Mouse (Mus musculus) lung, embryonic 14.5 days (tissue): Measurements from ENCODE around the gene Bnc2. TPM values are rescaled to one million over a fixed set of nuclear protein-coding genes. Genes with fewer than 3 reads are reported as not detected.
A peak's percentile ranks its signal among the peaks of the same experiment; 100 is the strongest.

Source experiments
- ATAC-seq: fragments of 200-750 bp; cut with Nextera tagmentation; 2 replicates; pipeline ENCODE4 v1.8.0; 2017; ENCODE audit warnings: mild to moderate bottlenecking, moderate TSS enrichment, moderate library complexity; ENCODE audit not compliant: insufficient read depth
- DNase-seq: peaks from one replicate; pipeline ENCODE4 v3.0.0-alpha.2; 2015
- H3K27ac ChIP-seq: fragments of 300-500 bp; sonication (generic); 2 replicates; pipeline ENCODE4 v1.5.1; 2014; ENCODE audit warnings: low read depth, mild to moderate bottlenecking, moderate library complexity
- H3K27me3 ChIP-seq: fragments of 300-500 bp; sonication (generic); 2 replicates; pipeline ENCODE4 v1.6.1; 2014; ENCODE audit warnings: low read length, control low read depth; ENCODE audit not compliant: insufficient read depth
- H3K36me3 ChIP-seq: fragments of 300-500 bp; sonication (generic); 2 replicates; pipeline ENCODE4 v1.6.1; 2014; ENCODE audit warnings: control low read depth; ENCODE audit not compliant: insufficient read depth
- H3K4me1 ChIP-seq: fragments of 300-500 bp; sonication (generic); 2 replicates; pipeline ENCODE4 v1.6.1; 2014; ENCODE audit warnings: antibody characterized with exemption, control low read depth; ENCODE audit not compliant: insufficient read depth
- H3K4me2 ChIP-seq: fragments of 300-500 bp; sonication (generic); 2 replicates; pipeline ENCODE4 v1.6.1; 2014; ENCODE audit warnings: mild to moderate bottlenecking
- H3K4me3 ChIP-seq: fragments of 300-500 bp; sonication (generic); 2 replicates; pipeline ENCODE4 v1.5.1; 2014; ENCODE audit warnings: low read depth, low read length
- H3K9ac ChIP-seq: fragments of 300-500 bp; sonication (generic); 2 replicates; pipeline ENCODE4 v1.6.1; 2014
- H3K9me3 ChIP-seq: fragments of 300-500 bp; sonication (generic); 2 replicates; pipeline ENCODE4 v1.6.1; 2016; ENCODE audit warnings: low read depth, low read length, control low read depth
- CTCF ChIP-seq: IDR thresholded peaks from 2 replicates; pipeline ENCODE4 v1.5.1; 2016; ENCODE audit warnings: antibody characterized with exemption, low read depth
- WGBS: fragments of 180-500 bp; shearing (Covaris S2); extraction: QIAGEN DNeasy Blood & Tissue Kit; methylation state at CpG from one replicate; pipeline ENCODE4 v1.1.7; 2014; 5-methylcytosine and 5-hydroxymethylcytosine counted together
- polyA plus RNA-seq: library from polyadenylated mRNA; unstranded; fragments of >200 nt; fragmentation: Nextera tagmentation; extraction: Ambion mirVana; gene quantifications from 2 replicates; pipeline ENCODE4 v1.2.1, GENCODE M21; 2014

Gene Bnc2
- polyA plus RNA-seq, 1 experiment from 2014 or later: 8.4 TPM

- no peak overlapping the region for H3K4me2 ChIP-seq
- ATAC-seq (no peak), DNase-seq (no peak)
- 38% methylated on average over 3 of the region's 3 CpGs for WGBS
- H3K9ac ChIP-seq: no peak overlapping the region
- H3K27ac ChIP-seq: no peak overlapping the region
- no peaks in the 10 kb centered on the region for H3K4me1 ChIP-seq
- no peaks in the 10 kb centered on the region for H3K9me3 ChIP-seq
- no peak overlapping the region for H3K4me3 ChIP-seq
- H3K27me3 ChIP-seq: no peaks in the 10 kb centered on the region
- H3K36me3 ChIP-seq: no peaks in the 10 kb centered on the region
- no peak for TF ChIP-seq CTCF
These were observed 13.7 kb downstream of the Bnc2 start for GRCm38 (mm10) chr4:84661341-84661740.

GRCm38 (mm10) chr4:84651786-84652185 is 23.3 kb downstream of the Bnc2 start:
- Histone ChIP-seq H3K27ac (no peak overlapping the region), H3K4me2 (no peak overlapping the region), H3K9me3 (no peaks in the 10 kb centered on the region), H3K4me1 (no peaks in the 10 kb centered on the region), H3K9ac (no peak overlapping the region), H3K4me3 (no peak overlapping the region), H3K36me3 (no peaks in the 10 kb centered on the region), H3K27me3 (no peaks in the 10 kb centered on the region)
- DNase-seq (no peak), ATAC-seq (no peak)
- 53% methylated on average over 8 of the region's 8 CpGs for WGBS
- no peak for TF ChIP-seq CTCF

GRCm38 (mm10) chr4:84646576-84646975 is 28.5 kb downstream of the Bnc2 start:
- H3K9ac ChIP-seq: no peak overlapping the region
- DNase-seq (no peak), ATAC-seq (no peak)
- H3K9me3 ChIP-seq: no peaks in the 10 kb centered on the region
- TF ChIP-seq CTCF: no peak
- no peak overlapping the region for H3K27ac ChIP-seq
- no peak overlapping the region for H3K4me2 ChIP-seq
- H3K4me3 ChIP-seq: no peak overlapping the region
- H3K36me3 ChIP-seq: no peaks in the 10 kb centered on the region
- no peaks in the 10 kb centered on the region for H3K27me3 ChIP-seq
- no peaks in the 10 kb centered on the region for H3K4me1 ChIP-seq

GRCm38 (mm10) chr4:84639166-84639565 is 35.9 kb downstream of the Bnc2 start:
- Histone ChIP-seq H3K4me2 (no peak overlapping the region), H3K4me1 (no peaks in the 10 kb centered on the region), H3K36me3 (no peaks in the 10 kb centered on the region), H3K4me3 (no peak overlapping the region), H3K27me3 (no peaks in the 10 kb centered on the region), H3K27ac (no peak overlapping the region), H3K9me3 (no peaks in the 10 kb centered on the region), H3K9ac (no peak overlapping the region)
- 54% methylated on average over 6 of the region's 6 CpGs for WGBS
- no peak for ATAC-seq
- DNase-seq: peak; percentile 5
- TF ChIP-seq CTCF: no peak

- under 1% methylated on average over 10 of the region's 10 CpGs for WGBS
- Histone ChIP-seq H3K4me1 (peaks cover 4% of the 10 kb centered on the region; the same call in 1 of the 2 replicates), H3K27me3 (no peaks in the 10 kb centered on the region), H3K4me3 (peak overlapping the region; percentile 7; the same call in 1 of the 2 replicates), H3K36me3 (no peaks in the 10 kb centered on the region), H3K27ac (peak overlapping the region; percentile 75), H3K9me3 (no peaks in the 10 kb centered on the region), H3K9ac (no peak overlapping the region), H3K4me2 (peak overlapping the region; percentile 53)
- DNase-seq: peak; percentile 90
- peak; percentile 96 for ATAC-seq
- no peak for TF ChIP-seq CTCF
These were observed 37.4 kb downstream of the Bnc2 start for GRCm38 (mm10) chr4:84637641-84638040.

GRCm38 (mm10) chr4:84634751-84635150 is 40.3 kb downstream of the Bnc2 start:
- 28% methylated on average over 4 of the region's 4 CpGs for WGBS
- DNase-seq: peak; percentile 55

GRCm38 (mm10) chr4:84633991-84634390 is 41.1 kb downstream of the Bnc2 start:
- no peaks in the 10 kb centered on the region for H3K9me3 ChIP-seq
- no peak overlapping the region for H3K9ac ChIP-seq
- peak overlapping the region; percentile 43 for H3K27ac ChIP-seq
- DNase-seq (peak; percentile 80), ATAC-seq (peak; percentile 28; the same call in 1 of the 2 replicates)
- WGBS: 43% methylated on average over 1 of the region's 1 CpGs
- no peaks in the 10 kb centered on the region for H3K27me3 ChIP-seq
- peaks cover 4% of the 10 kb centered on the region; the same call in 1 of the 2 replicates for H3K4me1 ChIP-seq
- no peak overlapping the region for H3K4me3 ChIP-seq
- H3K4me2 ChIP-seq: no peak overlapping the region
- TF ChIP-seq CTCF: no peak
- H3K36me3 ChIP-seq: no peaks in the 10 kb centered on the region

More at GRCm38 (mm10) chr4:84634751-84635150, 40.3 kb downstream of the Bnc2 start:
- Histone ChIP-seq H3K9me3 (no peaks in the 10 kb centered on the region), H3K27ac (peak overlapping the region; percentile 19), H3K9ac (no peak overlapping the region), H3K4me2 (no peak overlapping the region), H3K4me1 (peaks cover 4% of the 10 kb centered on the region; the same call in 1 of the 2 replicates), H3K27me3 (no peaks in the 10 kb centered on the region), H3K36me3 (no peaks in the 10 kb centered on the region), H3K4me3 (no peak overlapping the region)
- TF ChIP-seq CTCF: no peak
- ATAC-seq: no peak
